28 mouse cellular contexts compared by ENCODE assay signal in genomic region chr19:14911056-14911850, GRCm38 (mm10).
DNase-seq lines count a peak whose midpoint lies in the region; ATAC-seq and TF ChIP-seq lines count a peak whose summit lies in the region.
"Had no signal": no experiment of that assay in that cellular context is flagged by ENCODE, and none has a peak within 500 bp of the region (broad histone marks: within the 10 kb centered on the region; RNA-seq: fewer than 3 reads in every experiment).

No protein-coding gene starts in this region.

- TF ChIP-seq CTCF in hindbrain, postnatal 0 days (IDR thresholded peaks at IDR 0.05; ENCODE audit: low read depth), result no peak
- TF ChIP-seq CTCF in midbrain, postnatal 0 days (IDR thresholded peaks at IDR 0.05), result no peak
- no peak for TF ChIP-seq CTCF in olfactory bulb, adult 2 months (IDR thresholded peaks at IDR 0.05; ENCODE audit: insufficient read depth, low read depth, low read length)

- no peak overlapping the region for H3K9ac ChIP-seq in hindbrain, postnatal 0 days (replicated peaks; ENCODE audit: low read length)
- no peak overlapping the region for H3K9ac ChIP-seq in hindbrain, embryonic 16.5 days (ENCODE audit: low read depth, low read length)
- H3K9ac ChIP-seq in midbrain, postnatal 0 days (replicated peaks; ENCODE audit: low read length, poor library complexity, severe bottlenecking), result no peak overlapping the region
- H3K9ac ChIP-seq in midbrain, embryonic 14.5 days (replicated peaks; ENCODE audit: low read length), result no peak overlapping the region
- H3K9ac ChIP-seq in forebrain, embryonic 16.5 days (replicated peaks; ENCODE audit: low read depth, low read length), result no peak overlapping the region
- H3K9ac ChIP-seq: heart, embryonic 13.5 days; hindbrain, embryonic 15.5 days; intestine, embryonic 15.5 days; limb, embryonic 13.5 days; lung, embryonic 15.5 days; midbrain, embryonic 12.5 days had no signal

- 87% methylated on average over 11 of the region's 11 CpGs for WGBS in hindbrain, postnatal 0 days
- WGBS in hindbrain, embryonic 16.5 days, result 82% methylated on average over 11 of the region's 11 CpGs
- 86% methylated on average over 11 of the region's 11 CpGs for WGBS in midbrain, postnatal 0 days
- 87% methylated on average over 11 of the region's 11 CpGs for WGBS in midbrain, embryonic 14.5 days
- 42% methylated on average over 11 of the region's 11 CpGs for WGBS in olfactory bulb, adult 2 months
- 59% methylated on average over 11 of the region's 11 CpGs for WGBS in forebrain, embryonic 16.5 days

- no peaks in the 10 kb centered on the region for H3K9me3 ChIP-seq in hindbrain, postnatal 0 days (ENCODE audit: low read length)
- H3K9me3 ChIP-seq in hindbrain, embryonic 16.5 days (ENCODE audit: control insufficient read depth, low read length), result no peaks in the 10 kb centered on the region
- no peaks in the 10 kb centered on the region for H3K9me3 ChIP-seq in midbrain, postnatal 0 days (ENCODE audit: low read length)
- no peaks in the 10 kb centered on the region for H3K9me3 ChIP-seq in midbrain, embryonic 14.5 days (ENCODE audit: control insufficient read depth, low read length)
- H3K9me3 ChIP-seq in forebrain, embryonic 16.5 days (ENCODE audit: control insufficient read depth, low read length), result no peaks in the 10 kb centered on the region
- H3K9me3 ChIP-seq: heart, embryonic 13.5 days; hindbrain, embryonic 10.5 days; hindbrain, embryonic 15.5 days; intestine, embryonic 15.5 days; limb, embryonic 13.5 days; lung, embryonic 15.5 days; midbrain, embryonic 12.5 days had no signal

- no peak for TF ChIP-seq POLR2A in olfactory bulb, adult 2 months (IDR thresholded peaks at IDR 0.05; ENCODE audit: insufficient read depth, low read depth, low read length)

- H3K27me3 ChIP-seq in hindbrain, postnatal 0 days (ENCODE audit: insufficient read depth, low read length), result no peaks in the 10 kb centered on the region
- H3K27me3 ChIP-seq in hindbrain, embryonic 16.5 days (replicated peaks; ENCODE audit: control insufficient read depth, insufficient read depth, low read length), result no peaks in the 10 kb centered on the region; the same call in 1 of the 2 replicates
- H3K27me3 ChIP-seq in midbrain, postnatal 0 days (ENCODE audit: insufficient read depth, low read length), result no peaks in the 10 kb centered on the region
- H3K27me3 ChIP-seq in midbrain, embryonic 14.5 days (ENCODE audit: control insufficient read depth, insufficient read depth, low read length), result no peaks in the 10 kb centered on the region
- H3K27me3 ChIP-seq in forebrain, embryonic 16.5 days (replicated peaks; ENCODE audit: control insufficient read depth, insufficient read depth, low read length), result no peaks in the 10 kb centered on the region
- H3K27me3 ChIP-seq: heart, embryonic 13.5 days; hindbrain, embryonic 15.5 days; intestine, embryonic 15.5 days; limb, embryonic 13.5 days; lung, embryonic 15.5 days; midbrain, embryonic 12.5 days had no signal

- H3K36me3 ChIP-seq in hindbrain, postnatal 0 days (ENCODE audit: insufficient read depth, low read length), result no peaks in the 10 kb centered on the region
- H3K36me3 ChIP-seq in hindbrain, embryonic 16.5 days (ENCODE audit: control insufficient read depth, insufficient read depth, low read length), result no peaks in the 10 kb centered on the region
- H3K36me3 ChIP-seq in midbrain, postnatal 0 days (ENCODE audit: insufficient read depth, low read length), result no peaks in the 10 kb centered on the region
- H3K36me3 ChIP-seq in midbrain, embryonic 14.5 days (ENCODE audit: control insufficient read depth, insufficient read depth, low read length), result no peaks in the 10 kb centered on the region
- no peaks in the 10 kb centered on the region for H3K36me3 ChIP-seq in forebrain, embryonic 16.5 days (ENCODE audit: control insufficient read depth, insufficient read depth)
- H3K36me3 ChIP-seq: heart, embryonic 13.5 days; hindbrain, embryonic 10.5 days; hindbrain, embryonic 15.5 days; intestine, embryonic 15.5 days; limb, embryonic 13.5 days; lung, embryonic 15.5 days; midbrain, embryonic 12.5 days had no signal

- H3K4me3 ChIP-seq in hindbrain, postnatal 0 days (ENCODE audit: low read length), result no peak overlapping the region
- no peak overlapping the region for H3K4me3 ChIP-seq in hindbrain, embryonic 16.5 days (ENCODE audit: low read length)
- H3K4me3 ChIP-seq in midbrain, postnatal 0 days (ENCODE audit: low read depth, low read length), result no peak overlapping the region
- no peak overlapping the region for H3K4me3 ChIP-seq in midbrain, embryonic 14.5 days (replicated peaks; ENCODE audit: low read depth, low read length)
- no peak overlapping the region for H3K4me3 ChIP-seq in olfactory bulb, adult 2 months (ENCODE audit: insufficient read depth, low read depth, low read length)
- H3K4me3 ChIP-seq in forebrain, embryonic 16.5 days (replicated peaks; ENCODE audit: low read length), result no peak overlapping the region
- H3K4me3 ChIP-seq: heart, adult 2 months; heart, embryonic 13.5 days; hindbrain, embryonic 10.5 days; hindbrain, embryonic 15.5 days; intestine, embryonic 15.5 days; limb, embryonic 13.5 days; lung, embryonic 15.5 days; midbrain, embryonic 12.5 days had no signal

- H3K4me2 ChIP-seq in hindbrain, postnatal 0 days (ENCODE audit: low read depth, low read length), result no peak overlapping the region
- no peak overlapping the region for H3K4me2 ChIP-seq in hindbrain, embryonic 16.5 days (ENCODE audit: low read length)
- no peak overlapping the region for H3K4me2 ChIP-seq in midbrain, postnatal 0 days (ENCODE audit: low read depth, low read length, poor library complexity, severe bottlenecking)
- no peak overlapping the region for H3K4me2 ChIP-seq in midbrain, embryonic 14.5 days (ENCODE audit: low read length)
- no peak overlapping the region for H3K4me2 ChIP-seq in forebrain, embryonic 16.5 days (ENCODE audit: low read length)
- H3K4me2 ChIP-seq: heart, embryonic 13.5 days; hindbrain, embryonic 15.5 days; intestine, embryonic 15.5 days; limb, embryonic 13.5 days; liver, embryonic 11.5 days; lung, embryonic 15.5 days; midbrain, embryonic 12.5 days had no signal

- no peaks in the 10 kb centered on the region for H3K4me1 ChIP-seq in hindbrain, postnatal 0 days (ENCODE audit: insufficient read depth, low read length)
- H3K4me1 ChIP-seq in hindbrain, embryonic 16.5 days (ENCODE audit: control insufficient read depth, insufficient read depth, low read depth, low read length), result no peaks in the 10 kb centered on the region
- no peaks in the 10 kb centered on the region for H3K4me1 ChIP-seq in midbrain, postnatal 0 days (ENCODE audit: insufficient read depth, low read length)
- no peaks in the 10 kb centered on the region for H3K4me1 ChIP-seq in midbrain, embryonic 14.5 days (ENCODE audit: control insufficient read depth, insufficient read depth, low read length)
- no peaks in the 10 kb centered on the region for H3K4me1 ChIP-seq in olfactory bulb, adult 2 months (ENCODE audit: control insufficient read depth, insufficient read depth, low read length)
- H3K4me1 ChIP-seq in forebrain, embryonic 16.5 days (replicated peaks; ENCODE audit: control insufficient read depth, insufficient read depth, low read length), result no peaks in the 10 kb centered on the region; the same call in 1 of the 2 replicates
- H3K4me1 ChIP-seq: heart, embryonic 13.5 days; hindbrain, embryonic 10.5 days; hindbrain, embryonic 15.5 days; intestine, embryonic 15.5 days; lung, embryonic 15.5 days; midbrain, embryonic 12.5 days had no signal

- peak; percentile 13 for DNase-seq in hindbrain, postnatal 0 days (ENCODE audit: low spot score)
- DNase-seq in midbrain, postnatal 0 days (ENCODE audit: low spot score), result peak; percentile 10
- no peak for DNase-seq in midbrain, embryonic 14.5 days
- DNase-seq in urinary bladder, postnatal 25 days (ENCODE audit: low spot score), result no peak
- DNase-seq: adrenal gland, postnatal 10 days; cerebellum, adult 11 months; cerebellum, adult 9-11 months; heart, adult 2 months; heart, postnatal 10 days; kidney, adult 2 months; kidney, postnatal 36 days; right cerebral cortex, postnatal 4 days; thymus, adult 18-20 months; thymus, postnatal 25 days had no signal

- ATAC-seq in hindbrain, postnatal 0 days, result no peak
- no peak for ATAC-seq in hindbrain, embryonic 16.5 days
- no peak for ATAC-seq in midbrain, postnatal 0 days (ENCODE audit: low FRiP score)
- no peak for ATAC-seq in midbrain, embryonic 14.5 days (ENCODE audit: low FRiP score, low TSS enrichment)
- no peak for ATAC-seq in forebrain, embryonic 16.5 days
- ATAC-seq: CD4-positive, CD25-positive, alpha-beta regulatory T cell, adult 4 months; forebrain, embryonic 14.5 days; intestine, embryonic 15.5 days had no signal

- H3K27ac ChIP-seq in hindbrain, postnatal 0 days, result no peak overlapping the region
- H3K27ac ChIP-seq in hindbrain, embryonic 16.5 days (ENCODE audit: low read depth, low read length), result no peak overlapping the region
- no peak overlapping the region for H3K27ac ChIP-seq in midbrain, postnatal 0 days (ENCODE audit: low read depth, low read length)
- H3K27ac ChIP-seq in midbrain, embryonic 14.5 days (replicated peaks; ENCODE audit: low read depth, low read length), result no peak overlapping the region
- peak overlapping the region; percentile 16 for H3K27ac ChIP-seq in olfactory bulb, adult 2 months (ENCODE audit: insufficient read depth, low read depth, low read length)
- no peak overlapping the region for H3K27ac ChIP-seq in forebrain, embryonic 16.5 days (ENCODE audit: low read length)
- H3K27ac ChIP-seq: heart, adult 2 months; heart, embryonic 13.5 days; hindbrain, embryonic 10.5 days; hindbrain, embryonic 15.5 days; intestine, embryonic 15.5 days; limb, embryonic 13.5 days; lung, embryonic 15.5 days; midbrain, embryonic 12.5 days; stomach, postnatal 0 days had no signal

Comparison
In these comparisons a context has a peak if more than half of its experiments do, and no peak if none do; other contexts are left out.
1. DNase-seq: peak in hindbrain, postnatal 0 days (single experiment) and midbrain, postnatal 0 days (single experiment); none in midbrain, embryonic 14.5 days (single experiment) and urinary bladder, postnatal 25 days (single experiment).